Mouse (Mus musculus): ENCODE measurements around the gene Cic.

DNA sequence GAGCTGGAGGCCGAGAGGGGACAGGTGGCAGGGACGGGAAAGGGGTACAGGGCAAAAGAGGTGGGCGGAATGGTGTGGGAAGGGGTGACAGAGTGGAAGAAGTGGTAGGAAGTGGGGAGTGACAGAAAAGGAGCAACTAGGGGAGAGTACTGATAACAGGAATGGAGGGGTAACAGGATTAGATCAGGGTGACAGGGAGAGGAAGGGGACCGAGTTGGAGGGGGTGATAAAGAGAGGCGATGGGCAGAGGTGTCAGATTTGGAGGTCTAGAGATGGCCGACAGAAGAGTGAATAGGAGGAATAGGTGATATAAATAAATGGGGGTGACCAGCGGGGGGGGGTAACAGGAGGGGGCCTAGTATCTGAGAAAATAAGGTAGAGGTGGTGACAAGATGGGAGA, 1.1 kb downstream of the Cic start:
- TF ChIP-seq CTCF (IDR thresholded peaks at IDR 0.05; ENCODE audit: borderline replicate concordance, control insufficient read depth, extremely low read depth, insufficient read depth, low read length, poor library complexity): no peak
- TF ChIP-seq POLR2A (IDR thresholded peaks at IDR 0.05; ENCODE audit: control insufficient read depth, extremely low read depth, insufficient read depth, low read length, poor library complexity): no peak

All from thymus, adult 2 months (tissue).